Mouse (Mus musculus) cerebellum, adult (tissue): Measurements from ENCODE around the gene Surf6.

Experiments
- ATAC-seq: cut with Nextera tagmentation; 2 replicates; pipeline ENCODE4 v1.9.2; 2017; ENCODE audit warnings: mild to moderate bottlenecking, moderate library complexity, mixed read lengths; ENCODE audit not compliant: insufficient number of reproducible peaks, low FRiP score, low TSS enrichment

Surf6 gene

GRCm38 (mm10) chr2:26902467-26903220 lies at the start of gene Surf6:
TSS of gene Surf6 (minus strand) at chr2:26902879.
- ATAC-seq = peak; percentile 90

GRCm38 (mm10) chr2:26952193-26952592 lies 49.5 kb upstream of the Surf6 start:
- no peak for ATAC-seq

- ATAC-seq = no peak
These were observed 48.7 kb upstream of the Surf6 start for GRCm38 (mm10) chr2:26951346-26951905.

- ATAC-seq = 0 out of 2 replicates have a peak, but pooled peaks have one; percentile 15
These were observed 47.7 kb upstream of the Surf6 start for GRCm38 (mm10) chr2:26950411-26950810.

- no peak for ATAC-seq
These were observed 40.6 kb upstream of the Surf6 start for GRCm38 (mm10) chr2:26943253-26943652.

GRCm38 (mm10) chr2:26941539-26941938 lies 38.9 kb upstream of the Surf6 start:
- ATAC-seq = no peak

GRCm38 (mm10) chr2:26936425-26936824 lies 33.7 kb upstream of the Surf6 start:
- no peak for ATAC-seq

GRCm38 (mm10) chr2:26935286-26935685 lies 32.6 kb upstream of the Surf6 start:
- ATAC-seq = no peak

GRCm38 (mm10) chr2:26933304-26934055 lies 30.8 kb upstream of the Surf6 start, which contains the start of the genes Surf4 and Stkld1:
TSS of gene Surf4 (minus strand) at chr2:26933928.
TSS of gene Stkld1 (plus strand) at chr2:26934047.
- ATAC-seq = peak; percentile 80

GRCm38 (mm10) chr2:26932473-26933303 lies 30.0 kb upstream of the Surf6 start:
- peak; percentile 9 for ATAC-seq

GRCm38 (mm10) chr2:26930390-26930789 lies 27.7 kb upstream of the Surf6 start:
- ATAC-seq = no peak

- no peak for ATAC-seq
These were observed 25.2 kb upstream of the Surf6 start for GRCm38 (mm10) chr2:26927745-26928476.

GRCm38 (mm10) chr2:26921784-26922183 lies 19.1 kb upstream of the Surf6 start:
- ATAC-seq = no peak

GRCm38 (mm10) chr2:26920190-26920855 lies 17.6 kb upstream of the Surf6 start:
- ATAC-seq = no peak

GRCm38 (mm10) chr2:26919684-26920083 lies 17.0 kb upstream of the Surf6 start:
- ATAC-seq = no peak

- ATAC-seq = no peak
These were observed 14.1 kb upstream of the Surf6 start for GRCm38 (mm10) chr2:26916738-26917137.

GRCm38 (mm10) chr2:26915927-26916728 lies 13.4 kb upstream of the Surf6 start, which contains the start of the genes Surf2 and Surf1:
TSS of gene Surf2 (plus strand) at chr2:26916367.
TSS of gene Surf1 (minus strand) at chr2:26916530.
- peak; percentile 80 for ATAC-seq
